Mouse (Mus musculus): ENCODE data around the gene Mast4.

Gene Mast4

DNA sequence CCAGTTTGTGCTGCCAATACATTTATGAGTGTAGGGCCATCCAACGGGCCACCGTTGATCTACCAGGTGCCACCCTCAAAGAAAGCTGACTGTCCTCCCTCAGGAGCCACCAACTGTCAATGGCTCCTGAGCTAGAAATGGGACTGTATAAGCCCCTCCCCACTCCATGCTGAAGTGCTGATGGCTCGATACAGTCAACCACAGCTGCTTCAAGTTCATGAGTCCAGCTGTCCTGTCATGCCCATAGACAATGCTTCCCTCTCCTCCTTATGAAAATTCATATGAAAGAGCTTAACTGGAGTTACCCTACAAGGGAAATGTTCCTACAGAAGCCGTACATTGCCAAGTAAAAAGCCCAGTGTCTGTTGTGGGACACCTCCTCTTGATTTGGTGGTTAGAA is 93.2 kb downstream of the Mast4 start:
- DNase-seq (ENCODE audit: extremely low spot score, low spot score): no peak

DNA sequence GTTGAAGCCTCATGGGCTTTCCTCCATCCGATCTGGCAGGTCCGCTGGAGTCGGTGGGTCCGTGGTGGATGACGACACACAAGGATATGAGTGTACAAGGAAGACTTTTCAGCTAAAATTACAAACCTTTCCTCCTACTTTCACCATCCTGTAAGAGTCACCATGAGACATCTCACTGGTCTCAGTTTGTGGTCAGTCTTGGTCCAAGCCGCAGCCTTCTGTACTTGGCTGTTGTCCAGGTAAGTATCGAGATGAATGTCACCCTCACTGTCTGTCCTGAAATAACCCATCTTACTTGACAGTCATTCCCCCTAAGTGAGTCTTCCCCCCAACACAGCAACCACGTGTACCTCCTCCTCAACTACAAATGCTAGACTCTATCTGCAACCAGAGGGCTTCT is 94.6 kb downstream of the Mast4 start:
- no peak for DNase-seq (ENCODE audit: extremely low spot score, low spot score)

GRCm38 (mm10) chr13:103238034-103238705 is 96.1 kb downstream of the Mast4 start:
- no peak for DNase-seq (ENCODE audit: extremely low spot score, low spot score)

GRCm38 (mm10) chr13:103232171-103232570 is 102.1 kb downstream of the Mast4 start:
- no peak for DNase-seq (ENCODE audit: extremely low spot score, low spot score)

GRCm38 (mm10) chr13:103229069-103229468 is 105.2 kb downstream of the Mast4 start:
- no peak for DNase-seq (ENCODE audit: extremely low spot score, low spot score)

- no peak for DNase-seq (ENCODE audit: extremely low spot score, low spot score)
Observed at GRCm38 (mm10) chr13:103225895-103226815, 108.1 kb downstream of the Mast4 start.

- DNase-seq (ENCODE audit: extremely low spot score, low spot score): no peak
Observed at GRCm38 (mm10) chr13:103225217-103225894, 108.9 kb downstream of the Mast4 start.

DNA sequence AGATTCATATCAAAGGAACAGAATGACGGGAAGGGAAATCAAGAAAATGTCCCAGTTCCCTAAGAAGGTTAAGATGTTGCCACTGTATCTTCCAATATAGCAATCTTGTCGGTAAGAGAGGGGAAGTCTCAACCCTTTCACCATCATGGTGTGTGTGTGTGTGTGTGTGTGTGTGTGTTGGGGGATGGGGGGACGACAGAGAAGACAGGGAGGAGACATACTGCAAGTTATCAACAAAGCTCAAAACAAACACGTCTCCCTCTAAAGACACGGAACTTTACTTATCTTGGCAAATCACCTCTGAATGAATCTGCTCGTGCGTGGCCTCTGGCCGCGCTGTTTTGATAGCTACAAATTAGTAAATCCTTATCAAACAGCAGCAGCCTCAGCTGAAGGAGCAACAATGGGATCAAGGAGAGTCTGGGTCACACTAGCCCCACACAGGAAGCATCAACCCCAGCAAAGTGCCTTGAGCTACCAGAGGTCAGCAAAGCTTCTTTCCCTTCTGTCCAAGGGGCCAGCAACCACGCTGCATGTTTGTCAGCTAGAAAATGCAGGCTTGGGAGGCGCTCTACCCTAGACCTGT is 113.7 kb downstream of the Mast4 start:
- no peak for DNase-seq (ENCODE audit: extremely low spot score, low spot score)

GRCm38 (mm10) chr13:103219999-103220398 is 114.3 kb downstream of the Mast4 start:
- DNase-seq (ENCODE audit: extremely low spot score, low spot score): no peak

DNA sequence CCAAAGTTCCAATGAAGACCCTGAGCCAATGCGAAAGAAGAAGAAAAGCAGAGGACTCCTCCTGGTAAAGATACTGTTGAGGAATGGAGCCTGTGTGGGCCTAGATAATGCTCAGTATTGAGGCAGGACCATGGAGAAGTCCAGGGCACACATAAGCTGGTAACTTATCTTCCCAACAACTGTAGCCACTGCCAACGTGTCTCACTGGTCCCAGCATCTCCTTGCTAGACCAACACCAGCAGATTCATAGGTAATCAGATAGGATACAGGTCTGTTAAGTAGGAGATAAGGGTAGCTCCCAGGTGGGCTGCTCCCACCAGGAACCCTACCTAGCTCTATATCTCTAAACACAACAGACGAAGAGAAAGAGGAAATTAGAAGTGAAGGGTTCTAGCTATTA is 116.8 kb downstream of the Mast4 start:
- peak; percentile 3 for DNase-seq (ENCODE audit: extremely low spot score, low spot score)

DNA sequence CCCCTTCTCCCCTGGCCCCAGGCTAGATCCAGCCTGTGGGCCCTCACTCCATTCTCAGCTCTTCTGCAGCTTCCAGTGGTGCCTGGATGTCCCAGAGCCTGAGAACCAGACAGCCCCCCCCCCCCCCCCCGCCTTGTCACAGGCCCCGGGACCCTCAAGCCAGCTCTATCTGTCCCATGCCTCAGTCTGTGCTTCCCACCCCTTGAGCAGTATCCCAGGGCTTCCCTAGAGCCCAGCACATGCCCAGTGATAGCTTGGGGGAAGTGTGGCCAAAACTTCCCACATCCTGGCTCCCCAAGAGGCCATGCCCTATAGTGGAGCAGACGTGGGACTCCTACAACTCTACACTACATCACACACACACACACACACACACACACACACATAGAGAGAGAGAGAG is 119.8 kb downstream of the Mast4 start:
- peak; percentile 5 for DNase-seq (ENCODE audit: extremely low spot score, low spot score)

- DNase-seq (ENCODE audit: extremely low spot score, low spot score): no peak
Observed at GRCm38 (mm10) chr13:103211953-103212352, 122.3 kb downstream of the Mast4 start.

DNA sequence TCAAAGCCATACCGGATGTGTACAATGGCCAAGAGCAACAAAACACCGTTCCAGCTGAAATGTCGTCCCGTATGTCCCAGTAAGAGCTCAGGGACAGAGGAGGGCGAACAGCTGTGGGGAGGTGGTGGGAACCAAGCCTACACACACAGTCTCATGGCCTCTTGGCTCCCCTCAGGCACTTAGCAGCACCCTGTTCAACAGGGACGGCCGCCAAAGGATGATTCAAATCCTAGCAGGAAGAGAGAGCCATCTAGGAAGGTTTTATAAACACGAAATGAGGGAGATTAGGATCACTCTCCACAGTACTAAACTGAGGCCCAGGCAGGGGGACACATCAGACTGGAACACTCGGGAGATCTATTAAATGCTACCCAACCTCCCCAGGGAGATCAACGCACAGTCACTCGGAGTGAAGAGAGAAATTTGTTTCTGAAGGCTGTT is 122.8 kb downstream of the Mast4 start:
- DNase-seq (ENCODE audit: extremely low spot score, low spot score): no peak

- DNase-seq (ENCODE audit: extremely low spot score, low spot score): no peak
Observed at GRCm38 (mm10) chr13:103210746-103211145, 123.6 kb downstream of the Mast4 start.

GRCm38 (mm10) chr13:103207199-103207598 is 127.1 kb downstream of the Mast4 start:
- no peak for DNase-seq (ENCODE audit: extremely low spot score, low spot score)

GRCm38 (mm10) chr13:103206644-103207043 is 127.7 kb downstream of the Mast4 start:
- no peak for DNase-seq (ENCODE audit: extremely low spot score, low spot score)

GRCm38 (mm10) chr13:103205191-103205590 is 129.1 kb downstream of the Mast4 start:
- no peak for DNase-seq (ENCODE audit: extremely low spot score, low spot score)

GRCm38 (mm10) chr13:103203376-103203895 is 130.9 kb downstream of the Mast4 start:
- DNase-seq (ENCODE audit: extremely low spot score, low spot score): no peak

DNA sequence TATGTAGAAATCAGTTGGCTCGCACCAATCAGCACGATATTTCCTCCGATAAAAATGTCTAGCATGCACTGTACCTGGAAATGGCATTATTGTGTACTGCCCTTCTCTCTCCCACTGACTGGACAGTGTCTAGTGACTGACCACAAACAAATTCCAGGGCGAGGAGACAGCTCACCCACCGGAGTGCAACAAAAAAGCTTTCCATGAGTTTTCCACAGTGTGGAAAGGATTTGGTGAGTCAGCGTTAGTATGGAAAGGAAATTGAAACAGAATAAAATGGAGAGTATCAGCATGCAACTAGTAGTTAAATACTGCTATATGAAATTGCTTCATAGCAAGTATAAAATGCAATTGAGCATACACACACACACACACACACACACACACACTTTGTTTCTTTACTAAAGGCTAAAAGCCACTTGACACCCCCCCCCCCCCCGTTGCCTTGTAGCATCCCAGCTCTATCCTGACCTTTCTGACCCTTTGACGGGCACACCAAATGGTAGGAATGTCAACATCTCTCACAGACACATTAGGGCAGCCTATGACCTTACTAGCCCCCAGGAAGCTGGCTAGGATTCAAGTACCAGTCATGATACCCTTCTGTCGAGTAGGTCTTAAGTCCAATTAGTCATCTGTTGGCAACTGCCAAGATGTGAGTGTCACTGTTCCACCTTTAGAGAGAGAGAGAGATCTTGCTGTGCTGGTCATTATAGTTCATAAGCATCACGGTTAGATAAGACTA is 133.1 kb downstream of the Mast4 start:
- no peak for DNase-seq (ENCODE audit: extremely low spot score, low spot score)

DNA sequence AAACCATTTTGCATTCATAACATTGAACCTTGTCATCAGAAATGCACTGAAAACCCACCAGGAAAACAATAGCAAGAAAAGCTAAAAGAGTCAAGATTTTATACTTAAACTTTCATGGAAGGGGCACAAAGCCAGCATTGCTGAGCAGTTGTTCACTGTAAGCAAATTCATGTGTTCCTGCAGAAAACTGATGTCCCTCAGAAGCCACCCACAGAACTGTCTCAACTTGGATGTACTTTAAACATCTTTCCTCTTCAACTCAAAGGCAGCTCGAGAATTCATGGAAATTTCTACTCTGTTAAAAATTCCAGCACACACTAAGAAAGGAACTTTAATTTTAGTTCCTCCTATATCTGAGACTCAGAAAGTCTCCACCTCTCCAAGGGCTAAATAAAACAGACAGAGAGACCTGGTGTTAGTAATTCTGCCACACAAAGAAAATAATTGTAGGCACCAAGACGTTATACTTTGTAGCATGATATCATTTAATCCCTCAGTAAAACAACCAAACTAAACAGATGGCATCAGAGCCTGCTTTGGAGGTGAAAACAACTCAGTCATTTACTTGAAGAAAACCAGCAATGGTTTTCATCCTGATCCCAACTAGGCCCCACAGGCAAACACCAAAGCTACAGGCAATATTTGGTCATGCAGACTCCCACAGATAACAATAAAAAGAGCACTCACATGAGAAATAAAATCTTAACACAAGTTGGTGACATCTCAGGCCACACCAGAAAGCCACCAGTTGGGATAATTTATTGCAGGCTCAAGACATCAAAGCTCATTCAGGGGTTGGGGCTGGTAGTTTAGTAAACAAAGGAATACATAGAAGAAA is 134.3 kb downstream of the Mast4 start:
- DNase-seq (ENCODE audit: extremely low spot score, low spot score): no peak

All from neural tube, embryonic 10.5 days (tissue).